Mouse (Mus musculus) gastrocnemius, postnatal 10 days (tissue): ENCODE results near the gene Ficd. TPM values are rescaled to one million over a fixed set of nuclear protein-coding genes. Genes with fewer than 3 reads are reported as not detected.

Experiments used
- DNase-seq: peaks from one replicate; pipeline ENCODE4 v3.0.0; 2021; ENCODE audit warnings: mixed read lengths
- long read RNA-seq, 2 experiments: library from polyadenylated mRNA; stranded (forward); transcript quantifications; one replicate each; pipeline ENCODE4 v2.0.0; 2021
- total RNA-seq, 2 experiments: library from RNA; stranded (reverse); gene quantifications; 2 replicates each; pipeline ENCODE4 v1.2.3; 2021

Gene Ficd
- total RNA-seq, result 1 to 10 TPM; 4.8 to 4.9 TPM
- long read RNA-seq, experiment 1, transcript Ficd-201 (3 exons, 3,133 nt), result major isoform, 15 of 16 reads
- long read RNA-seq, experiment 1, partial matches to known transcripts, result 0 of 16 reads
- long read RNA-seq, experiment 1, other reads (novel, unspliced or antisense), result 1 of 16 reads
- long read RNA-seq, experiment 2, transcript Ficd-201 (3 exons, 3,133 nt), result major isoform, 11 of 12 reads
- long read RNA-seq, experiment 2, partial matches to known transcripts, result 1 of 12 reads
- long read RNA-seq, experiment 2, other reads (novel, unspliced or antisense), result 0 of 12 reads

- peak; percentile 93 for DNase-seq
Observed at GRCm38 (mm10) chr5:113735345-113736112, at the start of gene Ficd. Ficd (plus strand) TSS chr5:113735803.

- no peak for DNase-seq
Observed at GRCm38 (mm10) chr5:113687514-113687913, 48.1 kb upstream of the Ficd start.

- no peak for DNase-seq
Observed at GRCm38 (mm10) chr5:113690069-113690548, 45.5 kb upstream of the Ficd start.

- DNase-seq, result no peak
Observed at GRCm38 (mm10) chr5:113690866-113691265, 44.7 kb upstream of the Ficd start.

GRCm38 (mm10) chr5:113693196-113693755 lies 42.3 kb upstream of the Ficd start:
- no peak for DNase-seq

GRCm38 (mm10) chr5:113694000-113694399 lies 41.6 kb upstream of the Ficd start:
- no peak for DNase-seq

- no peak for DNase-seq
Observed at GRCm38 (mm10) chr5:113694415-113694814, 41.2 kb upstream of the Ficd start.

- DNase-seq, result no peak
Observed at GRCm38 (mm10) chr5:113700388-113701023, 35.1 kb upstream of the Ficd start.

- DNase-seq, result no peak
Observed at GRCm38 (mm10) chr5:113703803-113704585, 31.6 kb upstream of the Ficd start.

- DNase-seq, result no peak
Observed at GRCm38 (mm10) chr5:113712861-113713260, 22.7 kb upstream of the Ficd start.

GRCm38 (mm10) chr5:113716581-113717388 lies 18.8 kb upstream of the Ficd start:
- DNase-seq, result no peak

GRCm38 (mm10) chr5:113719221-113719661 lies 16.4 kb upstream of the Ficd start:
- DNase-seq, result no peak

GRCm38 (mm10) chr5:113722224-113723013 lies 13.2 kb upstream of the Ficd start:
- DNase-seq, result no peak

- DNase-seq, result no peak
Observed at GRCm38 (mm10) chr5:113723567-113724237, 11.9 kb upstream of the Ficd start.

GRCm38 (mm10) chr5:113724446-113724845 lies 11.2 kb upstream of the Ficd start, which contains the start of gene 1700069L16Rik:
1700069L16Rik (minus strand) TSS chr5:113724772.
- DNase-seq, result peak; percentile 86

- no peak for DNase-seq
Observed at GRCm38 (mm10) chr5:113725417-113725816, 10.2 kb upstream of the Ficd start.

- DNase-seq, result no peak
Observed at GRCm38 (mm10) chr5:113726618-113727017, 9.0 kb upstream of the Ficd start.

- no peak for DNase-seq
Observed at GRCm38 (mm10) chr5:113727238-113727637, 8.4 kb upstream of the Ficd start.

GRCm38 (mm10) chr5:113728011-113728410 lies 7.6 kb upstream of the Ficd start:
- DNase-seq, result no peak
